ENCODE assay signal across 8 mouse cellular contexts in the genomic region with DNA sequence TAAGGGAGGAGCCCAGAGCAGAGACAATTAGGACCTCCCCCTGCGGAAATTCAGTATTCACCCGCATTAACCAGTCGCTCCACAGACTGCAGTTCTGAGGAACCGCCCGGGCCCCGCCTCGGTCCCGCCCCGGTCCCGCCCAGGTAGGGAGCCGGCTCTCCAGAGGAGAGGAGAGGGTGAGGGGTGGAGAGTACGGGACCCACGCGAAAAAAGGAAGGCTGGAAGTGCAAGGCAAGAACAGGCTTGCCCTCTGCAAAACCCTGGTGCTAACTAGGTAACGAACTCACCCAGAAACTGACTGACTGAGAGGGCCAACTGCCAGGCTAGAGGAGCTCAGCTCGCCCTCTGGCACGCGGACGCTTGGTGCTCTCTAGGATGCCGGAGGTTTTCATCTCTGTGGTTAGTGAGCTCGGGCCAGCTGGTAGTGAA. TPM values are rescaled to one million over a fixed set of nuclear protein-coding genes. Genes with fewer than 3 reads are reported as not detected.
DNase-seq lines count a peak whose midpoint lies in the region; ATAC-seq and TF ChIP-seq lines count a peak whose summit lies in the region.

No protein-coding gene starts in this region.

- WGBS in hindbrain, postnatal 0 days = 0% methylated on average over 21 of the region's 21 CpGs

- DNase-seq in WW6 (ENCODE audit: low read depth, low spot score) = peak; percentile 82
- peak; percentile 36 to 72 for DNase-seq in cerebellum, postnatal 4 days (ENCODE audit: low spot score in 2 of 2)
- peak; percentile 74 for DNase-seq in gastrocnemius, adult 18-20 months (ENCODE audit: low spot score)
- DNase-seq in hindbrain, postnatal 0 days (ENCODE audit: low spot score) = peak; percentile 90
- DNase-seq in left cerebral cortex, adult 2 months (ENCODE audit: extremely low spot score in 1 of 2, low spot score in 2 of 2) = peak; percentile 70 to 77
- DNase-seq in right cerebral cortex, adult 2 months (ENCODE audit: low spot score in 2 of 2) = peak; percentile 78
- peak; percentile 80 for DNase-seq in urinary bladder, postnatal 14 days (ENCODE audit: low spot score)

- H3K4me3 ChIP-seq in hindbrain, postnatal 0 days (ENCODE audit: low read length) = peak overlapping the region; percentile 67
- peak overlapping the region; percentile 57 for H3K4me3 ChIP-seq in left cerebral cortex, adult 2 months

- peak; percentile 99 for ATAC-seq in hindbrain, postnatal 0 days
- peak; percentile 98 for ATAC-seq in megakaryocyte, adult 5-6 weeks (ENCODE audit: poor library complexity, severe bottlenecking)

- H3K4me2 ChIP-seq in hindbrain, postnatal 0 days (ENCODE audit: low read depth, low read length) = peak overlapping the region; percentile 70

- peak overlapping the region; percentile 88 for H3K27ac ChIP-seq in hindbrain, postnatal 0 days
- peak overlapping the region; percentile 71 for H3K27ac ChIP-seq in left cerebral cortex, adult 2 months

- intact Hi-C loops in left cerebral cortex, adult 2 months (cut with DNase I) = loop anchor here (1.0 to 2.0 kb wide), 3 partner anchors 27 to 104 kb away; a partner anchor contains a TSS

- H3K9ac ChIP-seq in hindbrain, postnatal 0 days (replicated peaks; ENCODE audit: low read length) = peak overlapping the region; percentile 64

- H3K9me3 ChIP-seq in hindbrain, postnatal 0 days (ENCODE audit: low read length) = no peaks in the 10 kb centered on the region

- no peaks in the 10 kb centered on the region for H3K36me3 ChIP-seq in hindbrain, postnatal 0 days (ENCODE audit: insufficient read depth, low read length)

- TF ChIP-seq CTCF in hindbrain, postnatal 0 days (IDR thresholded peaks at IDR 0.05; ENCODE audit: low read depth) = 0 out of 2 replicates have a peak, but pooled peaks have one; percentile 5
- TF ChIP-seq CTCF in left cerebral cortex, adult 2 months (IDR thresholded peaks at IDR 0.05) = no peak

- H3K27me3 ChIP-seq in hindbrain, postnatal 0 days (ENCODE audit: insufficient read depth, low read length) = no peaks in the 10 kb centered on the region

- H3K4me1 ChIP-seq in hindbrain, postnatal 0 days (ENCODE audit: insufficient read depth, low read length) = no peaks in the 10 kb centered on the region

RNA-seq across cellular contexts. Expression of a gene that starts 5.0 kb away (rescaled TPM):
- total RNA-seq in gastrocnemius, adult 18-20 months (2021) = 100 to 1,000 TPM; 144 to 150 TPM
- total RNA-seq in hindbrain, postnatal 0 days (2014; rRNA removed) = 20.4 and 83.2 TPM in 2 replicates
- polyA plus RNA-seq in hindbrain, postnatal 0 days (2015; fragmentation: Nextera tagmentation; extraction: Ambion mirVana) = 7.7 and 8.2 TPM in 2 replicates
- total RNA-seq in left cerebral cortex, adult 2 months (2021) = 10 to 100 TPM; 51.7 to 53.8 TPM
- 7.8 and 10.7 TPM in 2 replicates for total RNA-seq in megakaryocyte, adult 5-6 weeks (2015)
- total RNA-seq in megakaryocyte, adult 5-6 weeks (2017) = 4.3 and 5.2 TPM in 2 replicates

RNA-seq across cellular contexts. Expression of a gene that starts 11.2 kb away (rescaled TPM):
- total RNA-seq in gastrocnemius, adult 18-20 months (2021) = 10 to 100 TPM; 22.8 to 23.3 TPM
- total RNA-seq in hindbrain, postnatal 0 days (2014; rRNA removed) = 0.14 and 0.16 TPM in 2 replicates
- 0.43 and 0.53 TPM in 2 replicates for polyA plus RNA-seq in hindbrain, postnatal 0 days (2015; fragmentation: Nextera tagmentation; extraction: Ambion mirVana)
- total RNA-seq in left cerebral cortex, adult 2 months (2021) = 10 to 100 TPM; 21.9 to 22.8 TPM
- 0.09 and 0.56 TPM in 2 replicates for total RNA-seq in megakaryocyte, adult 5-6 weeks (2015)
- total RNA-seq in megakaryocyte, adult 5-6 weeks (2017) = 0.20 TPM in 1 of 2 replicates, not detected in the other

RNA-seq across cellular contexts. Expression of a gene that starts 24.7 kb away (rescaled TPM):
- 1 to 10 TPM; 6.2 to 6.3 TPM for total RNA-seq in gastrocnemius, adult 18-20 months (2021)
- total RNA-seq in hindbrain, postnatal 0 days (2014; rRNA removed) = 7.1 and 8.9 TPM in 2 replicates
- polyA plus RNA-seq in hindbrain, postnatal 0 days (2015; fragmentation: Nextera tagmentation; extraction: Ambion mirVana) = 2.7 and 2.8 TPM in 2 replicates
- 10 to 100 TPM; 14.4 to 19.0 TPM for total RNA-seq in left cerebral cortex, adult 2 months (2021)
- total RNA-seq in megakaryocyte, adult 5-6 weeks (2015) = 7.0 and 7.1 TPM in 2 replicates
- total RNA-seq in megakaryocyte, adult 5-6 weeks (2017) = 4.4 and 4.9 TPM in 2 replicates

RNA-seq across cellular contexts. Expression of a gene that starts 27.0 kb away (rescaled TPM):
- total RNA-seq in gastrocnemius, adult 18-20 months (2021) = not detected
- total RNA-seq in hindbrain, postnatal 0 days (2014; rRNA removed) = not detected in 2 replicates
- not detected in 2 replicates for polyA plus RNA-seq in hindbrain, postnatal 0 days (2015; fragmentation: Nextera tagmentation; extraction: Ambion mirVana)
- total RNA-seq in left cerebral cortex, adult 2 months (2021) = not detected
- not detected in 2 replicates for total RNA-seq in megakaryocyte, adult 5-6 weeks (2015)
- total RNA-seq in megakaryocyte, adult 5-6 weeks (2017) = not detected in 2 replicates

RNA-seq across cellular contexts. Expression of a gene that starts 27.5 kb away (rescaled TPM):
- total RNA-seq in gastrocnemius, adult 18-20 months (2021) = under 1 TPM; 0.40 to 0.73 TPM
- total RNA-seq in hindbrain, postnatal 0 days (2014; rRNA removed) = 6.0 and 6.2 TPM in 2 replicates
- 5.1 and 5.6 TPM in 2 replicates for polyA plus RNA-seq in hindbrain, postnatal 0 days (2015; fragmentation: Nextera tagmentation; extraction: Ambion mirVana)
- total RNA-seq in left cerebral cortex, adult 2 months (2021) = 1 to 10 TPM; 4.4 to 6.8 TPM
- total RNA-seq in megakaryocyte, adult 5-6 weeks (2015) = 0.09 and 0.16 TPM in 2 replicates
- total RNA-seq in megakaryocyte, adult 5-6 weeks (2017) = 0.44 TPM in 1 of 2 replicates, not detected in the other

Comparison
In these comparisons a context has a peak if more than half of its experiments do, and no peak if none do; other contexts are left out.
1. Peak in every context shown above with its lines: DNase-seq, ATAC-seq, H3K4me3 ChIP-seq and H3K27ac ChIP-seq.
2. RNA of a gene that starts 11.2 kb away (total RNA-seq): 22.8 to 23.3 TPM in gastrocnemius, adult 18-20 months and 21.9 to 22.8 TPM in left cerebral cortex, adult 2 months; 0.09 to 0.56 TPM in megakaryocyte, adult 5-6 weeks and 0.14 to 0.16 TPM in hindbrain, postnatal 0 days; every median in the first group is over 10 times any median in the second.